Mouse (Mus musculus) neutrophil, adult 5-6 weeks (primary cell): Measurements from ENCODE around the gene Olfr1357. TPM values are rescaled to one million over a fixed set of nuclear protein-coding genes. Genes with fewer than 3 reads are reported as not detected.

ENCODE experiments used
- ATAC-seq: fragments of 151-379, 151-347 bp; 2 replicates; pipeline ENCODE4 v1.8.0; 2017; ENCODE audit warnings: mild to moderate bottlenecking, moderate TSS enrichment; ENCODE audit not compliant: insufficient number of reproducible peaks, poor library complexity, low FRiP score, severe bottlenecking; ENCODE audit errors: extremely low read depth
- total RNA-seq: library from RNA; stranded (forward); fragments of 200-1000 nt; gene quantifications from 2 replicates; pipeline ENCODE4 v1.2.3, GENCODE M21; 2017

Gene Olfr1357
- total RNA-seq, 1 experiment from 2014 or later, result not detected

DNA sequence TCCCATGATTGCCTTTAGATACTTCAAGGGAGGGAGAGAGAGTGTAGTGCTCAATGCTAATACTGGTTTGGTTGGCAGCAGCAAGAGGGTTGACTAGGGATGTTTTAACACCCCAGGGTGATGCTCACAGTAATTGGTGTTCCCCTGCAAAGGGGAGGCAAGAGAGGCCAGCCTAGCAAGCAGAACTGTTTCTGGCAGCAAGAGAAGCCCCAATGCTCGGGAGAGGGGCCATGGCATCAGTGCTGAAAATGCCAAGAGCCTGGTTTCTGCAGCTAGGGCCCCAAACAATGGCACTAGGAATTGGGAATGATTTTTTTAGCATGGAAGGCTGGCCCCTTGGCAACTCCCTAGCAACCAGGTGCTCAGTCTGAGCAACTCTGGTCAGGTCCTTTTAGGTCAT lies 32.9 kb downstream of the Olfr1357 start:
- no peak for ATAC-seq

DNA sequence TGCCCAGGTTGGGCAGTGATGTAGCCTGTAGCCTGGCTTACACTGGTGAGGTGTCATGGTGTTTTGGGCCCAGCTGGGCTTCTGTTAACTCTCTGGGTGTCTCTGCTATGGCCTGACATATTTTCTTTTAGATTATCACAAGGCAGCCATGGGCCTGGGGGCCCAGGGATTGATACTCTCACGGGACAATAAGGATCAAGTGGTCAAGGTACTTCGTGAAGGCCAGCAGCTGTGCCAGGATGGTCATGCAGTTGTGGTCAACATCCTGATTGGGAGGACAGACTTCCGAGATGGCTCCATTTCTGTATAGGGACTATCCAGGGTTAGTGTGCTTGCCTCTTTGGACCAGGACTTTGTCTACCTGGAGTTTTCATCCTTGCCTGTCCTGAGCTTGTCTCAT lies 33.9 kb downstream of the Olfr1357 start:
- no peak for ATAC-seq

GRCm38 (mm10) chr10:78583347-78583746 lies 34.5 kb downstream of the Olfr1357 start:
- no peak for ATAC-seq

DNA sequence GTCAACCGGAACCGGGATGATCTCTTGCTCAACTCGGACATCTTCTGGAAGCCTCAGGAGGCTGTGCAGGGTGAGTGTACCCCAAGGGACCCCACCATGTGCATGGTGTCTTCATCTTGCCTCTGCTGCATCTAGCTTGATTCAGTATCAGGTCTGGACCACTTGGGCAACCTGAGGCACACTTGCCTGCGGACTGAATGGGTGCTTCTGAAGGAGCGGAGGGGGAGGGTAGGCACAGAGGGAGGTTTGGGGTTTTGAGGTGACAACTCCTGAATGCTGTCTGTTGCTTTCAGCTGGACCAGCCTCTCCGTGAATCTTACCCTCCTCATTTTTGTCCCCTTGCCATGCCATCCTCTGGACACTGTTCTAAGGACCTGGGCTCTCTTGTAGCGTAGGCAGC lies 36.8 kb downstream of the Olfr1357 start:
- ATAC-seq, result no peak

DNA sequence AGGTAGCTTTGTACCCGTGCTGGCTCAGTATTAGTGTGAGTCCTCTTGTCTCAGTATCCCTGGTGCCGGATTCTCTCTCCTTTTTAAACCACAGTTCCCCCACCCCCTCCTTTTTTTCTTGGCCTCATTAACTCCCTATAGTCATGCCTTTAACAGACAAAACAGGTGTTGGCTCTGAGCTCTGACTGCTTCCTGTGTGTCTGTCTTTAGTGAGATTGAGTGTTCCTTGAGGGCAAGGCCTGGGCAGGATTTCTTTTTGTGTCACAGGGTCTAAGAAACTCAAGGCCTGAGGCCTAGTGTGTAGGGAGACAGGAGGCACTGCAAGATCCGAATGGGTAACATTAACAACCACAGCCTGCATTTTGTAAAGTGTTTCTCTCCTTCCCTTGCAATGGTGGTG lies 39.7 kb downstream of the Olfr1357 start:
- no peak for ATAC-seq

DNA sequence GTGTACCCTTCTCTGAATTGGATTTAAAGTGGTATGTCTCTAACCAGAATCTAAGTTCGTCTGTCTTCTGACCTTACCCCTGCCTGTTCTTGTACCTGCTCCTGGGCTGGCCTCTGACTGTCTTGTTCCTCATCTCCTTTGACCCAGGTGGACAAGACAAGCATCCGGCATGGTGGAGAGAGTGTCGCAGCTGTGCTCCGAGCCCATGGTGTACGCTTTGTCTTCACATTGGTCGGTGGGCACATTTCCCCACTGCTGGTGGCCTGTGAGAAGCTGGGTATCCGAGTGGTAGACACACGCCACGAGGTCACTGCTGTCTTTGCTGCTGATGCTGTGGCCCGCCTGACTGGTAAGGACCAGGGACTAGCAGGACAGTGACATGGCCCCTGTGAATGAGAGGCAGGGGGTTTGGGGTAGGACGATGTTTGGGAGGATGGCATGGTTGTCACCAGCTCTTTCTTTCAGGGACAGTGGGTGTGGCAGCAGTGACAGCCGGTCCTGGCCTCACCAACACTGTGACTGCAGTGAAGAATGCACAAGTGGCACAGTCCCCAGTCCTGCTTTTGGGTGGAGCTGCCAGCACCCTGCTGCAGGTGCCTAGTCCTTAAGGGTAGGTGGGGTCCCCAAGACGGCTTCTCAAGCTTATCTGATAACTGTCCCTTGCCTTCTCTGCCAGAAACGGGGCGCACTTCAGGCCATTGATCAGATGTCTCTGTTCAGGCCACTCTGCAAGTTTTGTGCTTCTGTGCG lies 41.3 kb downstream of the Olfr1357 start:
- ATAC-seq, result no peak

DNA sequence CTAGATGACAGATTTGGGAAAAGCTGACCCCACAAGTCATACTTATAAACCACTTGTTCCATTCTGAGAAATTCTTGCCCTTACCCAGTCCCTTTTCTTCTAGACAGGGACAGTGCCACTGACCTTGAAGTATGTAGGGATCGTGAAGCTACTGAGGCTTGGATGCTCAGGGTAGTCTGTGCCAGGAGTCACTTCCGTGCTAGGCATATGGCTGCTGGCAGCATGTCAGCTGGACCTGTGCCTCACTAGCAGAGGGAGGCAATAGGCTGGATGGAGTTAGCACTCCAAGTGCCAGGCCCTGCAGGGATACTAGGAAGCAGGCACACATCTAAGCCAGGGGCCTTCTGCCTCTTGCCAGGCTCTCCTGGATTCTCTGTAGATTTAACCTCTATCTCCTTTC lies 42.2 kb downstream of the Olfr1357 start:
- no peak for ATAC-seq

DNA sequence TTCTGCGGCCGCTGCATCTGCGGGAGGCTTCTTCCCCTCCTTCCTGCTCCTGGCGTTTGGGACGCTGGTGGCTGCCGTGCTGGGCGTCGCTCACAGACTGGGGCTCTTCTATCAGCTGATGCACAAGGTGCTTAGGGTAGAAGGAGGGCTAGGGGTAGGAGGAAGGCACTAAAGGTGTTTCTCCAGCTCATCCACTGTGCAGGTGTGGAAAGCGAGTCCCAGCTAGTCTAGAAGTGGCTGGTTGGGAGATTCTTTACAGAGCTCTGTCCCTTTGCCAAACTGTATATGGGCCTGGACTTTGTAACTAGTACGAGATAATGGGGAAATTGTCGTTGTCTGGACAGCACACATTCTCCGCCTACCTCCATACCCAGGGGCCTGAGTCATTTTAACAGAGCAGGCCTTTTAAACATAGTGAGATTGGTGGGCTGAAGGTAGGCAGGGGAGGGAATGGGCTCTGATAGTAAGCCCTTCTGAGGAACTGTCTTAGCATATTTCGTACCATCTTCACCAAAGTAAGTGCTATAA lies 42.7 kb downstream of the Olfr1357 start:
- no peak for ATAC-seq

DNA sequence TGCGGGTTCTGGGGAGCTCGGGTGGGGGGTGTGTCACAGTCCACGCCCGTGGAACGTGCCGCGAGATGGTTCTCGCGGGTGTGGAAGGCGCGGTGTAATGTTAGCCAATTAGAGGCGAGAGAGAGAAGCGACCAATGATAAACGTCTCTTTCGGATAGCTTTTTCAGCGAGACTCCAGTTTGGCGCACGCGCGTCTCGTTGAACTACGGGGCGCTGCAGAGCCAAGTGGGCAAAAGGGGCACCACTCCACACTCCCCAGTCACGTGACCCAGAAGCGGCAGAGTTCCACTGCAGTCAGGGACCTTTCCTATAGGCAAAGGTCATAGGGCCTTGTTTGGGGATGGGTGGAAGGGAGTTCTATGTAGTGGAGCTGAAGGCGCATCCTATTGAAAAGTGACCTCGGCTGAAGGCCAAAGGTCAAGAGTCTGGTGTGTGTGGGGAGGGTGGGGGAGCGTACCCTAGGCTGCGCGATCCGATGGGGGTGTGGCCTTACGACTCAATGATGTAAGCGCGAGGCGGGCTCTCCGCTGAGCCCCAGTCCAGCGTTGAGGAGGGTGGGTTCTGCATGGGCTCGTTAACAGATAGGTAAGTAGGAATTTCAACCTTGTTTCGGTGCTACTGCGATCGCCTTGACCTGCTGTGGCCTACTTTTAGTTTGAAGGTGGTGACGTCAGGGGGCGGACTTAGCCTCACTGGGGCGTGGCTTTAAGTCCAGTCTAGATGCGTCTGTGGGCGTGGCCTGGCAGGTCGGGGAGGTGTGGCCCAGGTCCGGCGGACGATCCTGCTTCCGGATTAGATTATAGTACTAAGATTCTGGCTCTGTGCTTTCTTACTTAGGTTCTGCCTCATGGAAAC lies 43.4 kb downstream of the Olfr1357 start, which contains the start of gene Ilvbl:
Gene Ilvbl (plus strand): TSS at position 97 of the 855 bp plus-strand sequence.
- ATAC-seq, result peak; percentile 83

DNA sequence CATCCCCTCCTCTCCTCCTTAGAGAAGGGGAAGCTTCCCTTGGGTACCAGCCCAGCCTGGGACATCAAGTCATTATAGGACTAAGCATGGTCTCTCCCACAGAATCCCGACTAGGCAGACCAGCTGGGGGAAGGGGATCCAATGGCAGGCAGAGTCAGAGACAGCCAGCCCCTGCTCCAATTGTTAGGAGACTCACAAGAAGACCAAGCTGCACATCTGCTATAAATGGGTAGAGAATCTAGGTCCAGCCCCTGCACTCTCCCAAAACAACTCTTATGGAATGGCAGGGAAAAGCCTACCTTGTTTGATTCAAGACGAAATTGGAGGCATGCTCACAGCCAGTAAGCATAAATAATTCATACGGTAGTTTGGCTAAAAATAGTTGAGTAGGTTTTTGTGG lies 44.6 kb downstream of the Olfr1357 start:
- ATAC-seq, result no peak

DNA sequence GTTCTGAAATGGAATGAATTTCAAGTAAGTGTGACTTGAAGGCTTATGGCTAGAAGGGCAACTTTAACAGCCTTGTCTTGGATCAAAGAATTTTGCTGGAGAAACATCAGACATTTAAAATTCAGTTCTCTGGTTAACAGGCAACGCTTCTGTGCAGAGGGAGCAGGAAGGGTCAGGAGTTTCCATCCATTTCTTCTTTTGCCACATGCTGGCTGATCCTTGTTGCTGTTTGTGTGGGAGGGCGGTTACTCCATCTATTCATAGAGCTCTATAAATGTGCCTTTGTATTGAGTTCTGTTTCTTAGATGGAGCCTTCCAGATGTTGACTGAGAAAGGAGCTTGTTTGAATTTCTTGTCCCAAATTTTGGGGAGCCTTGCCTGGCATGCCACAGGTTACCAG lies 47.0 kb downstream of the Olfr1357 start:
- ATAC-seq, result no peak

DNA sequence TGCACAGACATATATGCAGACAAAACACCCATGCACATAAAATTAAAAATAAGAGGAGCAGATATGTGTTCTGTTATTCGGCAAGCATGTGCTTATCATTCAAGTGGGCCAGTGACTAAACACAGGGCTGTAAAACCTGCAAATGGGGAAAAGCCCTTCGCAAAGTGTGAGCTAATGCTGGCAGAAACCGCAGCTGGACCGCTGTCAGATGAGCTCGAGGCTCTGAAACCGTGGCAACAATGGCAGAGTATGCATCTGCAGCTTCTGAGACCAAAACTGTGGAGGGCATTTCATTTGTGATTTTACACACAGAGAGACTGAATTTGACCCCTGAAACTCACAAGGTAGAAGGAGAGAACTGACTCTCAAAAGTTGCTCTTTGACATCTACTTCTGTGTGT lies 47.5 kb downstream of the Olfr1357 start:
- ATAC-seq, result no peak

DNA sequence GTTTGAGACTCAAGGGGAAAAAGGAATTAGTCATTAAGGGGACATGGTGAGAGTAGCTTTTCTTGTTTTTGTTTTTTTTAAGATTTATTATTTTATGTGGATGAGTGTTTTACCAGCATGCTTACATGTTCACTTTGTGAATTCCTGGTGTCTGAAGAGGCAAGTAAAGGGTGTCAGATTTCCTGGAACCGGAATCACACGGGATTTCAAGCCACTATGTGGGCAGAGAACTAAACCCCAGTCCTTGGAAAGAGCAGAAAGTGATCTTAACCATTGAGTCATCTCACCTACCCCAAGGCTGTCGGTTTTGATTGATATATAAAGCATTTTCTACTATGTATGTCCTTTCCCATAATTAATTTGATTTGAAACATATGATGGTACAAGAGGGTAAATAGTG lies 48.2 kb downstream of the Olfr1357 start:
- no peak for ATAC-seq

DNA sequence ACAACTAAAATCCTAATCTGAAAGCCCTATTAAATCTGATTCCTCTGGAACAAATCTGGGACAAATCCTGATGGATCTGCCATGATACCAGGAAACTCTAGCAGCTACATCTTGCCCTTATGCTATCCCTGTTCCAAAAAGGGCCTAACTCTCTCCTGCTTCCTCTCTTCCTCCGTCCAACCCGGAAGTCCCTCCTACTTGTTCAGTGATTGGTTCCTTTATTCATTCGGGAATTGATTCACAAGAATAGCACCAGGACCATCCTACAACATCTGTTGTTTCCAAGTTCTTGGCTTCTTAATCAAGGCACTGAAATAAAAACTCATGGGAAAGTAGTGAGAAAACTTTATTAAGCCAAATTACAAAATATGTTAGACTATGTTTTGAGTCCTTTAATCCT lies 48.7 kb downstream of the Olfr1357 start:
- no peak for ATAC-seq

DNA sequence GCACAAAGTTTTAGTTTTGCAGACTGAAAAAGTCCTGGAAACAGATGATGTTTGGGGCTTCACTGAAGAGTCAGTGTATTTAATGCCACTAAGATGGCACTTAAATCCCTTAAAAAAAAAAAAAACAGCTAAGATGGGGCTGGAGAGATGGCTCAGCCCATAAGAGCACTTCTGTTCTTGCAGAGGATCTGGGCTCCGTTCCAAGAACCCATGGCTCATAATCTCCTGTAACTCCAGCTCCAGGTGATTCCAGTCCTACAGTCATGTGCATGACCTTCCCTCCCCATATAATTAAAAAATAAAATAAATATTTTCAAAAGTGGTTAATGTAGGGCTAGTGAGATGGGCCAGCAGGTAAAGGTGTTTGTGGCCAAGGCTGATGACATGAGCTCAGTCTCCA lies 52.8 kb downstream of the Olfr1357 start:
- no peak for ATAC-seq

Other genes starting within 250 kb of the Olfr1357 start
- gene Rrp1, start 205.0 kb downstream of the Olfr1357 start, total RNA-seq, result 258 and 282 TPM in 2 replicates
- gene Cstb, start 192.4 kb downstream of the Olfr1357 start, total RNA-seq, result 40.5 and 40.9 TPM in 2 replicates
- 5.2 and 6.0 TPM in 2 replicates for gene Pdxk, start 153.1 kb downstream of the Olfr1357 start, total RNA-seq
- gene Olfr1358, start 100.6 kb downstream of the Olfr1357 start, total RNA-seq, result not detected in 2 replicates
- 11.9 and 20.5 TPM in 2 replicates for gene Ilvbl, start 43.7 kb downstream of the Olfr1357 start, total RNA-seq
- gene Syde1, start 26.1 kb downstream of the Olfr1357 start, total RNA-seq, result 0.58 and 1.5 TPM in 2 replicates
- gene Casp14, start 100.2 kb upstream of the Olfr1357 start, total RNA-seq, result not detected in 2 replicates
- gene Ccdc105, start 135.0 kb upstream of the Olfr1357 start, total RNA-seq, result not detected in 2 replicates
- not detected in 2 replicates for gene Slc1a6, start 162.4 kb upstream of the Olfr1357 start, total RNA-seq
- gene Olfr1356, start 234.1 kb upstream of the Olfr1357 start, total RNA-seq, result not detected in 2 replicates